Mouse (Mus musculus) stomach, embryonic 16.5 days (tissue): ENCODE measurements around the gene Zfp513. TPM values are rescaled to one million over a fixed set of nuclear protein-coding genes. Genes with fewer than 3 reads are reported as not detected.

Source experiments
- ATAC-seq: fragments of 200-750 bp; cut with Nextera tagmentation; 2 replicates; pipeline ENCODE4 v1.8.0; 2017; ENCODE audit warnings: moderate number of reproducible peaks, moderate TSS enrichment; ENCODE audit not compliant: insufficient read depth, low FRiP score
- H3K27ac ChIP-seq: fragments of 300-500 bp; sonication (generic); 2 replicates; pipeline ENCODE4 v1.5.1; 2014; ENCODE audit warnings: low read length
- H3K27me3 ChIP-seq: fragments of 300-500 bp; sonication (generic); 2 replicates; pipeline ENCODE4 v1.6.1; 2014; ENCODE audit warnings: low read length, control low read depth, mixed read lengths; ENCODE audit not compliant: control insufficient read depth, insufficient read depth
- H3K36me3 ChIP-seq: fragments of 300-500 bp; sonication (generic); 2 replicates; pipeline ENCODE4 v1.6.1; 2014; ENCODE audit warnings: low read length; ENCODE audit not compliant: control insufficient read depth, insufficient read depth
- H3K4me1 ChIP-seq: fragments of 300-500 bp; sonication (generic); 2 replicates; pipeline ENCODE4 v1.6.1; 2014; ENCODE audit warnings: low read length, control low read depth, mixed read lengths; ENCODE audit not compliant: control insufficient read depth, insufficient read depth
- H3K4me2 ChIP-seq: fragments of 300-500 bp; sonication (generic); 2 replicates; pipeline ENCODE4 v1.6.1; 2014; ENCODE audit warnings: low read depth, low read length, mixed read lengths
- H3K4me3 ChIP-seq: fragments of 300-500 bp; sonication (generic); replicated peaks from 2 replicates; pipeline ENCODE4 v1.5.1; 2014; ENCODE audit warnings: mild to moderate bottlenecking, low read length
- H3K9ac ChIP-seq: fragments of 300-500 bp; sonication (generic); 2 replicates; pipeline ENCODE4 v1.6.1; 2014; ENCODE audit warnings: low read length
- H3K9me3 ChIP-seq: fragments of 300-500 bp; sonication (generic); replicated peaks from 2 replicates; pipeline ENCODE4 v1.6.1; 2016; ENCODE audit warnings: low read length, control low read depth; ENCODE audit not compliant: control insufficient read depth
- WGBS: fragments of 180-500 bp; shearing (Covaris S2); extraction: QIAGEN DNeasy Blood & Tissue Kit; methylation state at CpG from one replicate; pipeline ENCODE4 v1.1.7; 2014; 5-methylcytosine and 5-hydroxymethylcytosine counted together
- polyA plus RNA-seq: library from polyadenylated mRNA; unstranded; fragments of >200 nt; fragmentation: Nextera tagmentation; extraction: Ambion mirVana; gene quantifications from 2 replicates; pipeline ENCODE4 v1.2.1, GENCODE M21; 2015

Gene Zfp513
- polyA plus RNA-seq, 1 experiment from 2014 or later: 5.2 TPM

DNA sequence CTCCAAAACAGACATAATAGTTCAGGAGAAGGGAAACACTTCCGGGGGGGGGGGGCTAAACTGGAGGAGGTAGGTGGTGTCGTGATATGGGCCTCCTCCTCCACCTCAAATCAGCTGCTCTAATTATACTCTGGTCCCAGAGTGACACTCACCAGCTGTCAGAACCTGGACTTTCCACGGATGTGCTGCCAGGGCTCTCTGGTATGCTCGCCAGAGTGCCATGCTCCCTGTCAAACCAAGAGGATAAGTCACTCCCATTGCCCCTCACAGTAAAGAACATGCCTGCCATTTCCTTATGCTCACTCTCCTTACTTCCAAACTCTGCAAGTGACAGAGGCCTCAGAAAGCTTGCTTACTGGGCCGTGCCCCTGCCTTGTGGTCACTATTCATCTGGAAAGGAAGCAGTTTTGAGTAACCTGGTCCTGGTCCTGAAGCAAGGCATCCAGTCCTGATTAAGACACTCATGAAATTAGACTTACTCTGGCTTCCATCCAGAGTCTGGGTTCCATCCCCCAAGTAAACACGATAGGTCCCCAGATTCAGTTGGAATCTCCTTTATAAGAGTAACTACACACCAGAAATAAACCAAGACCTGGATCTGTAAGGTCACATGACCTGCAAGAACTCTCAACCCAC lies 48.5 kb downstream of the Zfp513 start:
- Histone ChIP-seq H3K36me3 (0 out of 2 replicates have a peak, but pooled peaks cover 9% of the 10 kb centered on the region), H3K4me2 (peak overlapping the region; percentile 95), H3K27me3 (no peaks in the 10 kb centered on the region), H3K27ac (peak overlapping the region; percentile 76), H3K9ac (peak overlapping the region; percentile 79), H3K4me1 (peaks cover 6% of the 10 kb centered on the region), H3K4me3 (peak overlapping the region; percentile 75), H3K9me3 (no peaks in the 10 kb centered on the region)
- WGBS: 26% methylated on average over 6 of the region's 6 CpGs
- peak; percentile 1; the same call in 1 of the 2 replicates for ATAC-seq

DNA sequence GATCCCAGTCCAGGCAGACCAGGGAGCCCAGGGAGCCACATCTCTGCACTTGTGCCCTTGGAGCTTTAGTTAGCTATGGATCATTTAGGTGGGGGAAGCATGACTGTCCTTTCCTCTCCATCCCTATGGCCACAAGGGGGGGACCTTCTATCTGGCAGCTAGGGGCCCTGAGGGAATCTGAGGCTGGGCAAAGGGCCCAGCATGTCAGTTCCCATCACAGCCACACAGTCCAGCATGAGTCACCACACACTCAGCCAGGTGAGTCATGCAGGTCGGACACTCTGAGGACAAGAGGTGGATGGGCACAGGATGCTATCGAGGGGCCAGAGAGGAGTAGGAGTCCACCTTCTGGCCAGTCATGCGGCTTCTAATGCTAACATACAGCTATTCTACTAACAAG lies 50.4 kb downstream of the Zfp513 start:
- Histone ChIP-seq H3K27me3 (no peaks in the 10 kb centered on the region), H3K27ac (no peak overlapping the region), H3K4me1 (peaks cover 6% of the 10 kb centered on the region), H3K4me3 (no peak overlapping the region), H3K9me3 (no peaks in the 10 kb centered on the region), H3K4me2 (no peak overlapping the region), H3K9ac (no peak overlapping the region), H3K36me3 (no peaks in the 10 kb centered on the region)
- ATAC-seq: no peak; the same call in 1 of the 2 replicates
- 83% methylated on average over 3 of the region's 3 CpGs for WGBS

- Histone ChIP-seq H3K27me3 (no peaks in the 10 kb centered on the region), H3K27ac (no peak overlapping the region), H3K9ac (no peak overlapping the region), H3K36me3 (peaks cover 3% of the 10 kb centered on the region; the same call in 1 of the 2 replicates), H3K9me3 (no peaks in the 10 kb centered on the region), H3K4me3 (no peak overlapping the region), H3K4me2 (no peak overlapping the region), H3K4me1 (peaks cover 6% of the 10 kb centered on the region)
- no peak for ATAC-seq
- 89% methylated on average over 4 of the region's 4 CpGs for WGBS
Observed at GRCm38 (mm10) chr5:31149781-31150180, 52.3 kb downstream of the Zfp513 start.

Other genes with a start within 250 kb of the Zfp513 start
- 131 and 154 TPM in 2 replicates for gene Preb, start 241.9 kb downstream of the Zfp513 start, polyA plus RNA-seq
- 0.99 and 1.1 TPM in 2 replicates for gene Tcf23, start 233.6 kb downstream of the Zfp513 start, polyA plus RNA-seq
- gene Atraid, start 154.0 kb downstream of the Zfp513 start, polyA plus RNA-seq: 163 and 167 TPM in 2 replicates
- gene Slc5a6, start 153.4 kb downstream of the Zfp513 start, polyA plus RNA-seq: 9.5 and 10.3 TPM in 2 replicates
- gene Cad, start 147.5 kb downstream of the Zfp513 start, polyA plus RNA-seq: 26.0 and 26.8 TPM in 2 replicates
- gene Dnajc5g, start 96.0 kb downstream of the Zfp513 start, polyA plus RNA-seq: not detected in 2 replicates
- gene Slc30a3, start 94.1 kb downstream of the Zfp513 start, polyA plus RNA-seq: 0.25 and 0.30 TPM in 2 replicates
- gene Trim54, start 85.6 kb downstream of the Zfp513 start, polyA plus RNA-seq: 5.9 TPM in 1 of 2 replicates, not detected in the other
- not detected in 2 replicates for gene Ucn, start 63.5 kb downstream of the Zfp513 start, polyA plus RNA-seq
- gene Mpv17, start 48.1 kb downstream of the Zfp513 start, polyA plus RNA-seq: 61.7 and 63.8 TPM in 2 replicates
- 1.2 and 2.0 TPM in 2 replicates for gene Gm29609, start 22.4 kb downstream of the Zfp513 start, polyA plus RNA-seq
- 68.1 and 69.4 TPM in 2 replicates for gene Gtf3c2, start 22.2 kb downstream of the Zfp513 start, polyA plus RNA-seq
- 129 and 131 TPM in 2 replicates for gene Snx17, start 9.1 kb downstream of the Zfp513 start, polyA plus RNA-seq
- gene Eif2b4, start 8.9 kb downstream of the Zfp513 start, polyA plus RNA-seq: 66.5 and 66.7 TPM in 2 replicates
- 107 and 108 TPM in 2 replicates for gene Ppm1g, start 18.4 kb upstream of the Zfp513 start, polyA plus RNA-seq
- 146 and 158 TPM in 2 replicates for gene Nrbp1, start 38.6 kb upstream of the Zfp513 start, polyA plus RNA-seq
- 0.45 TPM in 1 of 2 replicates, not detected in the other for gene Gm9970, start 38.9 kb upstream of the Zfp513 start, polyA plus RNA-seq
- 64.2 and 76.1 TPM in 2 replicates for gene Krtcap3, start 49.4 kb upstream of the Zfp513 start, polyA plus RNA-seq
- 34.6 and 35.1 TPM in 2 replicates for gene Ift172, start 88.8 kb upstream of the Zfp513 start, polyA plus RNA-seq
- 23.0 and 23.7 TPM in 2 replicates for gene Fndc4, start 93.8 kb upstream of the Zfp513 start, polyA plus RNA-seq
- gene Gckr, start 95.1 kb upstream of the Zfp513 start, polyA plus RNA-seq: 0.89 and 1.3 TPM in 2 replicates